Mouse (Mus musculus) MEL (cell line): ENCODE data around the gene Eif2ak4. TPM values are rescaled to one million over a fixed set of nuclear protein-coding genes. Genes with fewer than 3 reads are reported as not detected.

Source experiments
- DNase-seq: peaks from one replicate; pipeline ENCODE4 v3.0.0; 2011; ENCODE audit warnings: low read depth, low spot score
- H3K27ac ChIP-seq: 2 replicates; pipeline ENCODE4 v1.5.1; 2012; ENCODE audit warnings: low read depth, mild to moderate bottlenecking, control low read depth, low read length, moderate library complexity; ENCODE audit not compliant: control insufficient read depth
- H3K27me3 ChIP-seq, 2 experiments: fragments of 150-350 bp in 1 of 2; sonication (generic) in 1 of 2; 2 replicates each; pipeline ENCODE4 v1.6.1; 2012; ENCODE audit warnings: low read length in 2 of 2, mild to moderate bottlenecking in 2 of 2, improper control_type of control experiment in 1 of 2, moderate library complexity in 1 of 2; ENCODE audit not compliant: insufficient read depth in 2 of 2, control insufficient read depth in 1 of 2
- H3K36me3 ChIP-seq, 2 experiments: 2 replicates each; pipeline ENCODE4 v1.6.1; 2012 to 2014; ENCODE audit warnings: low read length in 2 of 2, improper control_type of control experiment in 1 of 2, inconsistent platforms in 1 of 2, mild to moderate bottlenecking in 1 of 2; ENCODE audit not compliant: insufficient read depth in 2 of 2, control insufficient read depth in 1 of 2
- H3K4me1 ChIP-seq, 2 experiments: fragments of 150-350 bp in 1 of 2; sonication (generic) in 1 of 2; 2 replicates each; pipeline ENCODE4 v1.6.1; 2012; ENCODE audit warnings: low read length in 2 of 2, improper control_type of control experiment in 1 of 2, mild to moderate bottlenecking in 1 of 2; ENCODE audit not compliant: insufficient read depth in 2 of 2, control insufficient read depth in 1 of 2
- H3K4me3 ChIP-seq, 2 experiments: fragments of 150-350 bp in 1 of 2; sonication (generic) in 1 of 2; 2 replicates each; pipeline ENCODE4 v1.5.1; 2012; ENCODE audit warnings: low read depth in 2 of 2, low read length in 2 of 2, mild to moderate bottlenecking in 2 of 2, moderate library complexity in 2 of 2, control low read depth in 1 of 2, improper control_type of control experiment in 1 of 2; ENCODE audit not compliant: control insufficient read depth in 1 of 2, insufficient read depth in 1 of 2
- H3K79me2 ChIP-seq: 2 replicates; pipeline ENCODE4 v1.6.1; 2012; ENCODE audit warnings: mild to moderate bottlenecking, low read length, moderate library complexity; ENCODE audit not compliant: control insufficient read depth, poor library complexity, insufficient read depth
- H3K9ac ChIP-seq: 2 replicates; pipeline ENCODE4 v1.6.1; 2012; ENCODE audit warnings: low read depth, mild to moderate bottlenecking, control low read depth, low read length, moderate library complexity; ENCODE audit not compliant: control insufficient read depth, poor library complexity, severe bottlenecking
- H3K9me3 ChIP-seq: fragments of 150-350 bp; sonication (generic); replicated peaks from 2 replicates; pipeline ENCODE4 v1.6.1; 2012; ENCODE audit warnings: mild to moderate bottlenecking, low read length, improper control_type of control experiment, moderate library complexity; ENCODE audit not compliant: insufficient read depth
- CTCF ChIP-seq, 3 experiments: IDR thresholded peaks in 2 of 3; conservative IDR thresholded peaks in 1 of 3; 2 replicates each; pipeline ENCODE4 v1.5.1; 2011 to 2012; ENCODE audit warnings: low read length in 3 of 3, low read depth in 2 of 3, mild to moderate bottlenecking in 2 of 3, improper control_type of control experiment in 1 of 3, inconsistent platforms in 1 of 3, mixed read lengths in 1 of 3, moderate library complexity in 1 of 3; ENCODE audit not compliant: control insufficient read depth in 1 of 3, insufficient read depth in 1 of 3, poor library complexity in 1 of 3, severe bottlenecking in 1 of 3
- ETS1 ChIP-seq: IDR thresholded peaks from 2 replicates; pipeline ENCODE4 v1.6.1; 2012; ENCODE audit warnings: low read depth, mild to moderate bottlenecking, inconsistent platforms, low read length, improper control_type of control experiment, moderate library complexity
- HCFC1 ChIP-seq: IDR thresholded peaks from 2 replicates; pipeline ENCODE4 v1.6.1; 2012; ENCODE audit warnings: low read depth, mild to moderate bottlenecking, inconsistent platforms, low read length, improper control_type of control experiment, moderate library complexity
- KAT2A ChIP-seq: conservative IDR thresholded peaks from 2 replicates; pipeline ENCODE4 v1.6.1; 2012; ENCODE audit warnings: low read depth, low read length, improper control_type of control experiment, inconsistent platforms
- MEF2A ChIP-seq: IDR thresholded peaks from 2 replicates; pipeline ENCODE4 v1.6.1; 2014; ENCODE audit warnings: low read depth, mild to moderate bottlenecking, inconsistent platforms, low read length, improper control_type of control experiment; ENCODE audit not compliant: poor library complexity, insufficient replicate concordance, severe bottlenecking; ENCODE audit errors: extremely low read depth
- MYB ChIP-seq: IDR thresholded peaks from 2 replicates; pipeline ENCODE4 v1.6.1; 2011; ENCODE audit warnings: mild to moderate bottlenecking, low read depth, low read length, improper control_type of control experiment
- MYC ChIP-seq: IDR thresholded peaks from 2 replicates; pipeline ENCODE4 v1.6.1; 2011; ENCODE audit warnings: low read depth, mild to moderate bottlenecking, low read length, improper control_type of control experiment, moderate library complexity
- NELFE ChIP-seq: IDR thresholded peaks from 2 replicates; pipeline ENCODE4 v1.6.1; 2011; ENCODE audit warnings: low read depth, low read length, improper control_type of control experiment
- POLR2AphosphoS2 ChIP-seq: IDR thresholded peaks from 2 replicates; pipeline ENCODE4 v1.6.1; 2011; ENCODE audit warnings: low read length, improper control_type of control experiment
- RAD21 ChIP-seq: IDR thresholded peaks from 2 replicates; pipeline ENCODE4 v1.6.1; 2011; ENCODE audit warnings: mild to moderate bottlenecking, low read depth, low read length, improper control_type of control experiment
- SIN3A ChIP-seq: IDR thresholded peaks from 2 replicates; pipeline ENCODE4 v1.6.1; 2012; ENCODE audit warnings: low read length, improper control_type of control experiment, inconsistent platforms
- ZC3H11A ChIP-seq: IDR thresholded peaks from 2 replicates; pipeline ENCODE4 v1.6.1; 2012; ENCODE audit warnings: low read depth, mild to moderate bottlenecking, inconsistent platforms, low read length, improper control_type of control experiment
- ZMIZ1 ChIP-seq: IDR thresholded peaks from 2 replicates; pipeline ENCODE4 v1.6.1; 2012; ENCODE audit warnings: low read depth, mild to moderate bottlenecking, inconsistent platforms, low read length, improper control_type of control experiment, moderate library complexity
- ZNF384 ChIP-seq: IDR thresholded peaks from 2 replicates; pipeline ENCODE4 v1.6.1; 2012; ENCODE audit warnings: low read depth, mild to moderate bottlenecking, inconsistent platforms, low read length, improper control_type of control experiment
- polyA plus RNA-seq, 2 experiments: library from polyadenylated mRNA; stranded (reverse) in 1 of 2; unstranded in 1 of 2; fragments of >175 nt in 1 of 2; fragments of >200 nt in 1 of 2; gene quantifications; 2 replicates each; pipeline versions ENCODE4 v1.2.1 to v1.2.4; 2012; ENCODE audit warnings: low replicate concordance in 2 of 2, low read depth in 1 of 2; ENCODE audit not compliant: insufficient read length in 2 of 2, insufficient read depth in 1 of 2, missing spikeins in 1 of 2
- total RNA-seq: library from RNA; depleted of rRNA; stranded (reverse); fragments of 300-350 nt; gene quantifications from 2 replicates; pipeline ENCODE4 v1.2.3, GENCODE M21; 2012

The Eif2ak4 gene
- total and polyA plus RNA-seq, 3 experiments = 13.2 to 15.5 TPM; not detected in 1

- H3K79me2 ChIP-seq = no peaks in the 10 kb centered on the region
- H3K27me3 ChIP-seq = no peaks in the 10 kb centered on the region
- no peak overlapping the region for H3K27ac ChIP-seq
- no peaks in the 10 kb centered on the region; a peak in 1 of 4 replicates for H3K36me3 ChIP-seq
- peaks cover 0 to 7% of the 10 kb centered on the region in 2 experiments; a peak in 2 of 4 replicates for H3K4me1 ChIP-seq
- no peak overlapping the region for H3K9ac ChIP-seq
- H3K9me3 ChIP-seq = no peaks in the 10 kb centered on the region
- no peak for DNase-seq
- TF ChIP-seq ZNF384 = no peak
- no peak for TF ChIP-seq ZC3H11A
- TF ChIP-seq NELFE = no peak
- TF ChIP-seq ZMIZ1 = no peak
- no peak for TF ChIP-seq MEF2A
- no peak for TF ChIP-seq HCFC1
- no peak for TF ChIP-seq CTCF (IDR thresholded peaks at IDR 0.05 in 2 of 3, conservative IDR thresholded peaks at IDR 0.05 in 1 of 3; ENCODE audit: control insufficient read depth in 1 of 3, insufficient read depth in 1 of 3, low read depth in 2 of 3, low read length in 3 of 3, poor library complexity in 1 of 3, severe bottlenecking in 1 of 3)
- H3K4me3 ChIP-seq = no peak overlapping the region
These were observed 13.7 kb downstream of the Eif2ak4 start for GRCm38 (mm10) chr2:118401834-118402727.

- H3K36me3 ChIP-seq = no peaks in the 10 kb centered on the region; a peak in 1 of 4 replicates
- H3K4me3 ChIP-seq = no peak overlapping the region
- H3K9ac ChIP-seq = no peak overlapping the region
- H3K4me1 ChIP-seq = peaks cover 0 to 7% of the 10 kb centered on the region in 2 experiments; a peak in 2 of 4 replicates
- H3K9me3 ChIP-seq = no peaks in the 10 kb centered on the region
- no peaks in the 10 kb centered on the region for H3K27me3 ChIP-seq
- TF ChIP-seq MYB (no peak), KAT2A (no peak), MYC (no peak), SIN3A (no peak), POLR2AphosphoS2 (no peak), ETS1 (no peak), RAD21 (no peak)
- H3K79me2 ChIP-seq = no peaks in the 10 kb centered on the region
- no peak for DNase-seq
- H3K27ac ChIP-seq = no peak overlapping the region
These were observed 15.9 kb downstream of the Eif2ak4 start for GRCm38 (mm10) chr2:118404336-118404735.

GRCm38 (mm10) chr2:118405568-118405967 is 17.1 kb downstream of the Eif2ak4 start:
- H3K9me3 ChIP-seq = no peaks in the 10 kb centered on the region
- no peak overlapping the region for H3K9ac ChIP-seq
- no peak overlapping the region for H3K4me3 ChIP-seq
- H3K27ac ChIP-seq = no peak overlapping the region
- TF ChIP-seq SIN3A = no peak
- H3K79me2 ChIP-seq = no peaks in the 10 kb centered on the region
- peaks cover 0 to 7% of the 10 kb centered on the region in 2 experiments; a peak in 2 of 4 replicates for H3K4me1 ChIP-seq
- no peak for DNase-seq
- H3K27me3 ChIP-seq = no peaks in the 10 kb centered on the region
- H3K36me3 ChIP-seq = no peaks in the 10 kb centered on the region; a peak in 1 of 4 replicates
